Mouse (Mus musculus): ENCODE results near the gene Art4. TPM values are rescaled to one million over a fixed set of nuclear protein-coding genes. Genes with fewer than 3 reads are reported as not detected.
"Not testable (repeated sequence)": the region's sequence is repeated elsewhere in the genome, so short reads cannot be mapped to it uniquely, and the experiment has no call there.

The Art4 gene
- polyA plus RNA-seq, 1 experiment from 2014 or later, result 2.3 TPM

- DNase-seq (ENCODE audit: low spot score), result peak; percentile 29
- 25% methylated on average over 4 of the region's 4 CpGs for WGBS
- Histone ChIP-seq H3K4me1 (ENCODE audit: control insufficient read depth, insufficient read depth, low read length) (no peaks in the 10 kb centered on the region), H3K4me2 (ENCODE audit: low read depth, severe bottlenecking) (no peak overlapping the region), H3K36me3 (ENCODE audit: control insufficient read depth, insufficient read depth, low read length) (no peaks in the 10 kb centered on the region), H3K27me3 (ENCODE audit: control insufficient read depth, insufficient read depth, low read length) (no peaks in the 10 kb centered on the region), H3K9ac (ENCODE audit: low read length) (no peak overlapping the region), H3K27ac (replicated peaks; ENCODE audit: low read depth, low read length) (no peak overlapping the region), H3K4me3 (ENCODE audit: low read depth, low read length) (no peak overlapping the region), H3K9me3 (ENCODE audit: control insufficient read depth, low read length) (no peaks in the 10 kb centered on the region)
- ATAC-seq (ENCODE audit: insufficient number of reproducible peaks, low FRiP score, low TSS enrichment, low read depth), result no peak
Measured at GRCm38 (mm10) chr6:136898222-136898621, 40.7 kb upstream of the Art4 start.

- ATAC-seq (ENCODE audit: insufficient number of reproducible peaks, low FRiP score, low TSS enrichment, low read depth) (no peak), DNase-seq (ENCODE audit: low spot score) (no peak)
- no peaks in the 10 kb centered on the region for H3K36me3 ChIP-seq (ENCODE audit: control insufficient read depth, insufficient read depth, low read length)
- H3K27me3 ChIP-seq (ENCODE audit: control insufficient read depth, insufficient read depth, low read length), result no peaks in the 10 kb centered on the region
- no peak overlapping the region for H3K27ac ChIP-seq (replicated peaks; ENCODE audit: low read depth, low read length)
- H3K4me1 ChIP-seq (ENCODE audit: control insufficient read depth, insufficient read depth, low read length), result no peaks in the 10 kb centered on the region
- no peak overlapping the region for H3K4me2 ChIP-seq (ENCODE audit: low read depth, severe bottlenecking)
- 78% methylated on average over 4 of the region's 4 CpGs for WGBS
- H3K4me3 ChIP-seq (ENCODE audit: low read depth, low read length), result no peak overlapping the region
- H3K9ac ChIP-seq (ENCODE audit: low read length), result no peak overlapping the region
- no peaks in the 10 kb centered on the region for H3K9me3 ChIP-seq (ENCODE audit: control insufficient read depth, low read length)
Measured at GRCm38 (mm10) chr6:136897789-136898188, 40.3 kb upstream of the Art4 start.

GRCm38 (mm10) chr6:136894532-136895339 lies 37.2 kb upstream of the Art4 start:
- no peaks in the 10 kb centered on the region for H3K4me1 ChIP-seq (ENCODE audit: control insufficient read depth, insufficient read depth, low read length)
- H3K27me3 ChIP-seq (ENCODE audit: control insufficient read depth, insufficient read depth, low read length), result no peaks in the 10 kb centered on the region
- H3K36me3 ChIP-seq (ENCODE audit: control insufficient read depth, insufficient read depth, low read length), result no peaks in the 10 kb centered on the region
- H3K4me3 ChIP-seq (ENCODE audit: low read depth, low read length), result no peak overlapping the region
- H3K27ac ChIP-seq (replicated peaks; ENCODE audit: low read depth, low read length), result no peak overlapping the region
- no peaks in the 10 kb centered on the region for H3K9me3 ChIP-seq (ENCODE audit: control insufficient read depth, low read length)
- ATAC-seq (ENCODE audit: insufficient number of reproducible peaks, low FRiP score, low TSS enrichment, low read depth), result no peak
- H3K4me2 ChIP-seq (ENCODE audit: low read depth, severe bottlenecking), result no peak overlapping the region
- H3K9ac ChIP-seq (ENCODE audit: low read length), result no peak overlapping the region
- no peak for DNase-seq (ENCODE audit: low spot score)
- WGBS, result 66% methylated on average over 15 of the region's 15 CpGs

GRCm38 (mm10) chr6:136892002-136892401 lies 34.5 kb upstream of the Art4 start:
- H3K9me3 ChIP-seq (ENCODE audit: control insufficient read depth, low read length), result no peaks in the 10 kb centered on the region
- DNase-seq (ENCODE audit: low spot score), result no peak
- no peaks in the 10 kb centered on the region for H3K27me3 ChIP-seq (ENCODE audit: control insufficient read depth, insufficient read depth, low read length)
- H3K27ac ChIP-seq (replicated peaks; ENCODE audit: low read depth, low read length), result no peak overlapping the region
- no peak overlapping the region for H3K4me3 ChIP-seq (ENCODE audit: low read depth, low read length)
- H3K4me2 ChIP-seq (ENCODE audit: low read depth, severe bottlenecking), result no peak overlapping the region
- no peaks in the 10 kb centered on the region for H3K4me1 ChIP-seq (ENCODE audit: control insufficient read depth, insufficient read depth, low read length)
- H3K36me3 ChIP-seq (ENCODE audit: control insufficient read depth, insufficient read depth, low read length), result no peaks in the 10 kb centered on the region
- ATAC-seq (ENCODE audit: insufficient number of reproducible peaks, low FRiP score, low TSS enrichment, low read depth), result no peak
- WGBS, result 83% methylated on average over 2 of the region's 2 CpGs
- no peak overlapping the region for H3K9ac ChIP-seq (ENCODE audit: low read length)

GRCm38 (mm10) chr6:136889554-136889953 lies 32.0 kb upstream of the Art4 start:
- Histone ChIP-seq H3K4me1 (ENCODE audit: control insufficient read depth, insufficient read depth, low read length) (no peaks in the 10 kb centered on the region), H3K4me3 (ENCODE audit: low read depth, low read length) (no peak overlapping the region), H3K27me3 (ENCODE audit: control insufficient read depth, insufficient read depth, low read length) (no peaks in the 10 kb centered on the region), H3K9me3 (ENCODE audit: control insufficient read depth, low read length) (no peaks in the 10 kb centered on the region), H3K27ac (replicated peaks; ENCODE audit: low read depth, low read length) (no peak overlapping the region), H3K4me2 (ENCODE audit: low read depth, severe bottlenecking) (no peak overlapping the region), H3K36me3 (ENCODE audit: control insufficient read depth, insufficient read depth, low read length) (no peaks in the 10 kb centered on the region), H3K9ac (ENCODE audit: low read length) (no peak overlapping the region)
- ATAC-seq (ENCODE audit: insufficient number of reproducible peaks, low FRiP score, low TSS enrichment, low read depth) (no peak), DNase-seq (ENCODE audit: low spot score) (no peak)
- 92% methylated on average over 6 of the region's 6 CpGs for WGBS

- no peaks in the 10 kb centered on the region for H3K4me1 ChIP-seq (ENCODE audit: control insufficient read depth, insufficient read depth, low read length)
- 90% methylated on average over 6 of the region's 6 CpGs for WGBS
- no peak for ATAC-seq (ENCODE audit: insufficient number of reproducible peaks, low FRiP score, low TSS enrichment, low read depth)
Measured at GRCm38 (mm10) chr6:136889067-136889466, 31.5 kb upstream of the Art4 start.

GRCm38 (mm10) chr6:136887854-136888253 lies 30.3 kb upstream of the Art4 start:
- Histone ChIP-seq H3K27ac (replicated peaks; ENCODE audit: low read depth, low read length) (no peak overlapping the region), H3K9me3 (ENCODE audit: control insufficient read depth, low read length) (no peaks in the 10 kb centered on the region), H3K4me3 (ENCODE audit: low read depth, low read length) (no peak overlapping the region), H3K4me2 (ENCODE audit: low read depth, severe bottlenecking) (no peak overlapping the region), H3K27me3 (ENCODE audit: control insufficient read depth, insufficient read depth, low read length) (no peaks in the 10 kb centered on the region), H3K4me1 (ENCODE audit: control insufficient read depth, insufficient read depth, low read length) (no peaks in the 10 kb centered on the region), H3K9ac (ENCODE audit: low read length) (no peak overlapping the region), H3K36me3 (ENCODE audit: control insufficient read depth, insufficient read depth, low read length) (no peaks in the 10 kb centered on the region)
- ATAC-seq (ENCODE audit: insufficient number of reproducible peaks, low FRiP score, low TSS enrichment, low read depth), result no peak
- no peak for DNase-seq (ENCODE audit: low spot score)
- 73% methylated on average over 9 of the region's 9 CpGs for WGBS

More at GRCm38 (mm10) chr6:136889067-136889466, 31.5 kb upstream of the Art4 start:
- no peak overlapping the region for H3K4me2 ChIP-seq (ENCODE audit: low read depth, severe bottlenecking)
- H3K27me3 ChIP-seq (ENCODE audit: control insufficient read depth, insufficient read depth, low read length), result no peaks in the 10 kb centered on the region
- no peak for DNase-seq (ENCODE audit: low spot score)
- H3K9me3 ChIP-seq (ENCODE audit: control insufficient read depth, low read length), result no peaks in the 10 kb centered on the region
- no peak overlapping the region for H3K27ac ChIP-seq (replicated peaks; ENCODE audit: low read depth, low read length)
- no peaks in the 10 kb centered on the region for H3K36me3 ChIP-seq (ENCODE audit: control insufficient read depth, insufficient read depth, low read length)
- no peak overlapping the region for H3K4me3 ChIP-seq (ENCODE audit: low read depth, low read length)
- no peak overlapping the region for H3K9ac ChIP-seq (ENCODE audit: low read length)

- 71% methylated on average over 1 of the region's 1 CpGs for WGBS
- H3K27me3 ChIP-seq (ENCODE audit: control insufficient read depth, insufficient read depth, low read length); H3K27ac ChIP-seq (replicated peaks; ENCODE audit: low read depth, low read length); H3K9me3 ChIP-seq (ENCODE audit: control insufficient read depth, low read length); ATAC-seq (ENCODE audit: insufficient number of reproducible peaks, low FRiP score, low TSS enrichment, low read depth); H3K36me3 ChIP-seq (ENCODE audit: control insufficient read depth, insufficient read depth, low read length); H3K4me3 ChIP-seq (ENCODE audit: low read depth, low read length); DNase-seq (ENCODE audit: low spot score); H3K4me1 ChIP-seq (ENCODE audit: control insufficient read depth, insufficient read depth, low read length); H3K4me2 ChIP-seq (ENCODE audit: low read depth, severe bottlenecking); H3K9ac ChIP-seq (ENCODE audit: low read length): not testable (repeated sequence)
Measured at GRCm38 (mm10) chr6:136884766-136885165, 27.2 kb upstream of the Art4 start.

- Histone ChIP-seq H3K4me2 (ENCODE audit: low read depth, severe bottlenecking) (no peak overlapping the region), H3K36me3 (ENCODE audit: control insufficient read depth, insufficient read depth, low read length) (no peaks in the 10 kb centered on the region), H3K9me3 (ENCODE audit: control insufficient read depth, low read length) (no peaks in the 10 kb centered on the region), H3K9ac (ENCODE audit: low read length) (no peak overlapping the region), H3K27ac (replicated peaks; ENCODE audit: low read depth, low read length) (no peak overlapping the region), H3K4me1 (ENCODE audit: control insufficient read depth, insufficient read depth, low read length) (no peaks in the 10 kb centered on the region), H3K4me3 (ENCODE audit: low read depth, low read length) (no peak overlapping the region), H3K27me3 (ENCODE audit: control insufficient read depth, insufficient read depth, low read length) (no peaks in the 10 kb centered on the region)
- ATAC-seq (ENCODE audit: insufficient number of reproducible peaks, low FRiP score, low TSS enrichment, low read depth) (no peak), DNase-seq (ENCODE audit: low spot score) (no peak)
- WGBS, result 96% methylated on average over 6 of the region's 6 CpGs
Measured at GRCm38 (mm10) chr6:136883961-136884360, 26.4 kb upstream of the Art4 start.

Data from limb, embryonic 11.5 days (tissue).